Mouse (Mus musculus) spleen, adult 2 months (tissue): Measurements from ENCODE around the gene Pxdn. TPM values are rescaled to one million over a fixed set of nuclear protein-coding genes. Genes with fewer than 3 reads are reported as not detected.

Experiments
- DNase-seq, 2 experiments: peaks; one replicate each; pipeline versions ENCODE4 v3.0.0 to v3.0.0-alpha.2; 2012 to 2021; ENCODE audit warnings: low spot score in 2 of 2, low read depth in 1 of 2
- H3K27ac ChIP-seq: fragments of 200-500 bp; 2 replicates; pipeline ENCODE4 v1.5.1; 2012; ENCODE audit warnings: low read length, inconsistent platforms; ENCODE audit not compliant: insufficient read depth
- H3K27me3 ChIP-seq: fragments of 200-500 bp; 2 replicates; pipeline ENCODE4 v1.6.1; 2012; ENCODE audit warnings: mild to moderate bottlenecking, moderate library complexity, low read length, inconsistent platforms; ENCODE audit not compliant: control insufficient read depth, insufficient read depth
- H3K36me3 ChIP-seq: fragments of 200-500 bp; 2 replicates; pipeline ENCODE4 v1.6.1; 2012; ENCODE audit warnings: mild to moderate bottlenecking, low read length, inconsistent platforms; ENCODE audit not compliant: control insufficient read depth, insufficient read depth
- H3K4me1 ChIP-seq: fragments of 200-500 bp; 2 replicates; pipeline ENCODE4 v1.6.1; 2011; ENCODE audit warnings: inconsistent platforms; ENCODE audit not compliant: control insufficient read depth, insufficient read depth, insufficient read length
- H3K4me3 ChIP-seq: fragments of 200-500 bp; 2 replicates; pipeline ENCODE4 v1.5.1; 2011; ENCODE audit warnings: mild to moderate bottlenecking, inconsistent platforms; ENCODE audit not compliant: insufficient read depth, insufficient read length; ENCODE audit errors: extremely low read depth
- CTCF ChIP-seq: fragments of 200-500 bp; IDR thresholded peaks from 2 replicates; pipeline ENCODE4 v1.5.1; 2011; ENCODE audit warnings: mild to moderate bottlenecking, inconsistent platforms; ENCODE audit not compliant: insufficient read depth, insufficient read length, insufficient replicate concordance; ENCODE audit errors: extremely low read depth
- POLR2A ChIP-seq: fragments of 200-500 bp; IDR thresholded peaks from 2 replicates; pipeline ENCODE4 v1.6.1; 2011; ENCODE audit warnings: low read depth, low read length, inconsistent platforms
- WGBS: fragments of 180-500 bp; shearing (Covaris S2); methylation state at CpG from one replicate; pipeline ENCODE4 v1.1.7; 2018; 5-methylcytosine and 5-hydroxymethylcytosine counted together
- polyA plus RNA-seq: library from polyadenylated mRNA; depleted of rRNA; stranded (reverse); fragments of >200 nt; gene quantifications from 2 replicates; pipeline ENCODE4 v1.2.3, GENCODE M21; 2012

Pxdn gene
- polyA plus RNA-seq, 1 experiment = 3.5 TPM

- no peaks in the 10 kb centered on the region for H3K27me3 ChIP-seq
- H3K4me3 ChIP-seq = no peak overlapping the region
- no peak for TF ChIP-seq POLR2A
- TF ChIP-seq CTCF = no peak
- no peak overlapping the region for H3K27ac ChIP-seq
- 87% methylated on average over 3 of the region's 3 CpGs for WGBS
- no peaks in the 10 kb centered on the region for H3K36me3 ChIP-seq
- DNase-seq = no peak
- H3K4me1 ChIP-seq = no peaks in the 10 kb centered on the region
Measured at GRCm38 (mm10) chr12:30017131-30017530, 79.7 kb downstream of the Pxdn start.

GRCm38 (mm10) chr12:30020447-30020846, 83.0 kb downstream of the Pxdn start:
- H3K36me3 ChIP-seq = no peaks in the 10 kb centered on the region
- H3K4me1 ChIP-seq = no peaks in the 10 kb centered on the region
- H3K27ac ChIP-seq = no peak overlapping the region
- TF ChIP-seq POLR2A (no peak), CTCF (no peak)
- no peak for DNase-seq
- no peak overlapping the region for H3K4me3 ChIP-seq
- H3K27me3 ChIP-seq = no peaks in the 10 kb centered on the region

GRCm38 (mm10) chr12:30023491-30023890, 86.1 kb downstream of the Pxdn start:
- no peak for DNase-seq
- H3K4me1 ChIP-seq = no peaks in the 10 kb centered on the region
- H3K36me3 ChIP-seq = no peaks in the 10 kb centered on the region
- no peak overlapping the region for H3K4me3 ChIP-seq
- TF ChIP-seq POLR2A = no peak
- TF ChIP-seq CTCF = no peak
- WGBS = 84% methylated on average over 3 of the region's 3 CpGs
- H3K27me3 ChIP-seq = no peaks in the 10 kb centered on the region
- no peak overlapping the region for H3K27ac ChIP-seq

GRCm38 (mm10) chr12:30024264-30024825, 86.9 kb downstream of the Pxdn start:
- TF ChIP-seq POLR2A (no peak), CTCF (no peak)
- WGBS = 65% methylated on average over 2 of the region's 2 CpGs

GRCm38 (mm10) chr12:30027721-30028340, 90.4 kb downstream of the Pxdn start:
- no peak overlapping the region for H3K4me3 ChIP-seq
- TF ChIP-seq POLR2A (no peak), CTCF (no peak)
- H3K36me3 ChIP-seq = no peaks in the 10 kb centered on the region
- no peak for DNase-seq
- H3K4me1 ChIP-seq = no peaks in the 10 kb centered on the region
- WGBS = 89% methylated on average over 3 of the region's 3 CpGs
- no peak overlapping the region for H3K27ac ChIP-seq
- no peaks in the 10 kb centered on the region for H3K27me3 ChIP-seq

More at GRCm38 (mm10) chr12:30024264-30024825, 86.9 kb downstream of the Pxdn start:
- no peaks in the 10 kb centered on the region for H3K36me3 ChIP-seq
- H3K4me1 ChIP-seq = no peaks in the 10 kb centered on the region
- no peak overlapping the region for H3K27ac ChIP-seq
- no peak for DNase-seq
- no peaks in the 10 kb centered on the region for H3K27me3 ChIP-seq
- no peak overlapping the region for H3K4me3 ChIP-seq

GRCm38 (mm10) chr12:30029111-30029510, 91.7 kb downstream of the Pxdn start:
- Histone ChIP-seq H3K4me3 (no peak overlapping the region), H3K4me1 (no peaks in the 10 kb centered on the region), H3K27me3 (no peaks in the 10 kb centered on the region), H3K27ac (no peak overlapping the region), H3K36me3 (no peaks in the 10 kb centered on the region)
- TF ChIP-seq POLR2A = no peak
- TF ChIP-seq CTCF = no peak
- no peak for DNase-seq
- whole genome bisulfite sequencing = 87% methylated on average over 1 of the region's 1 CpGs

GRCm38 (mm10) chr12:30030571-30030970, 93.2 kb downstream of the Pxdn start:
- no peak for DNase-seq
- Histone ChIP-seq H3K4me1 (no peaks in the 10 kb centered on the region), H3K27me3 (no peaks in the 10 kb centered on the region), H3K27ac (no peak overlapping the region), H3K4me3 (no peak overlapping the region), H3K36me3 (no peaks in the 10 kb centered on the region)
- WGBS = 34% methylated on average over 5 of the region's 5 CpGs
- TF ChIP-seq CTCF (no peak), POLR2A (no peak)

GRCm38 (mm10) chr12:30034681-30035080, 97.3 kb downstream of the Pxdn start:
- DNase-seq = no peak
- H3K27me3 ChIP-seq = no peaks in the 10 kb centered on the region
- no peaks in the 10 kb centered on the region for H3K4me1 ChIP-seq
- TF ChIP-seq POLR2A = no peak
- no peak for TF ChIP-seq CTCF
- H3K36me3 ChIP-seq = no peaks in the 10 kb centered on the region
- no peak overlapping the region for H3K27ac ChIP-seq
- 87% methylated on average over 5 of the region's 5 CpGs for WGBS
- no peak overlapping the region for H3K4me3 ChIP-seq
